Mouse (Mus musculus) liver, embryonic 11.5 days (tissue): ENCODE data around the gene Mettl27. TPM values are rescaled to one million over a fixed set of nuclear protein-coding genes. Genes with fewer than 3 reads are reported as not detected.
"Not testable (repeated sequence)": the region's sequence is repeated elsewhere in the genome, so short reads cannot be mapped to it uniquely, and the experiment has no call there.

Experiments used
- ATAC-seq: fragments of 200-750 bp; cut with Nextera tagmentation; replicated peaks from 2 replicates; pipeline ENCODE4 v1.8.0; 2017; ENCODE audit warnings: moderate number of reproducible peaks, mild to moderate bottlenecking, moderate TSS enrichment, moderate library complexity; ENCODE audit not compliant: low FRiP score
- DNase-seq: peaks from one replicate; pipeline ENCODE4 v3.0.0-alpha.2; 2017; ENCODE audit warnings: low spot score
- H3K27ac ChIP-seq: fragments of 300-500 bp; sonication (generic); 2 replicates; pipeline ENCODE4 v1.5.1; 2014; ENCODE audit warnings: mild to moderate bottlenecking, low read depth, low read length, control low read depth
- H3K27me3 ChIP-seq: fragments of 300-500 bp; sonication (generic); replicated peaks from 2 replicates; pipeline ENCODE4 v1.6.1; 2014; ENCODE audit warnings: low read length, mixed read lengths; ENCODE audit not compliant: control insufficient read depth, insufficient read depth
- H3K36me3 ChIP-seq: fragments of 300-500 bp; sonication (generic); 2 replicates; pipeline ENCODE4 v1.6.1; 2014; ENCODE audit warnings: mild to moderate bottlenecking, low read length, moderate library complexity, mixed read lengths; ENCODE audit not compliant: control insufficient read depth, insufficient read depth
- H3K4me1 ChIP-seq: fragments of 300-500 bp; sonication (generic); replicated peaks from 2 replicates; pipeline ENCODE4 v1.6.1; 2014; ENCODE audit warnings: low read length, mixed read lengths; ENCODE audit not compliant: control insufficient read depth, insufficient read depth
- H3K4me2 ChIP-seq: fragments of 300-500 bp; sonication (generic); 2 replicates; pipeline ENCODE4 v1.6.1; 2014; ENCODE audit warnings: mild to moderate bottlenecking, control low read depth, moderate library complexity
- H3K4me3 ChIP-seq: fragments of 300-500 bp; sonication (generic); 2 replicates; pipeline ENCODE4 v1.5.1; 2014; ENCODE audit warnings: low read depth, low read length, control low read depth
- H3K9ac ChIP-seq: fragments of 300-500 bp; sonication (generic); 2 replicates; pipeline ENCODE4 v1.6.1; 2014; ENCODE audit warnings: low read depth, low read length, control low read depth
- H3K9me3 ChIP-seq: fragments of 300-500 bp; sonication (generic); 2 replicates; pipeline ENCODE4 v1.6.1; 2016; ENCODE audit warnings: low read length, inconsistent platforms, mixed read lengths; ENCODE audit not compliant: control insufficient read depth
- WGBS: fragments of 180-500 bp; shearing (Covaris S2); extraction: QIAGEN DNeasy Blood & Tissue Kit; methylation state at CpG from one replicate; pipeline ENCODE4 v1.1.7; 2014; 5-methylcytosine and 5-hydroxymethylcytosine counted together
- polyA plus RNA-seq: library from polyadenylated mRNA; unstranded; fragments of >200 nt; fragmentation: Nextera tagmentation; extraction: Ambion mirVana; gene quantifications from 2 replicates; pipeline ENCODE4 v1.2.1, GENCODE M21; 2014

Gene Mettl27
- polyA plus RNA-seq, 1 experiment from 2014 or later: 9.1 TPM

GRCm38 (mm10) chr5:134929988-134930387, 2.2 kb upstream of the Mettl27 start:
- DNase-seq: no peak
- H3K27ac ChIP-seq: no peak overlapping the region
- no peaks in the 10 kb centered on the region for H3K9me3 ChIP-seq
- H3K4me1 ChIP-seq: 0 out of 2 replicates have a peak, but pooled peaks cover 2% of the 10 kb centered on the region
- no peak overlapping the region for H3K4me2 ChIP-seq
- no peaks in the 10 kb centered on the region for H3K36me3 ChIP-seq
- H3K27me3 ChIP-seq: no peaks in the 10 kb centered on the region
- no peak for ATAC-seq
- H3K4me3 ChIP-seq: no peak overlapping the region
- no peak overlapping the region for H3K9ac ChIP-seq
- WGBS: 87% methylated on average over 2 of the region's 2 CpGs

- Histone ChIP-seq H3K4me1 (0 out of 2 replicates have a peak, but pooled peaks cover 2% of the 10 kb centered on the region), H3K4me3 (peak overlapping the region; percentile 76), H3K9ac (peak overlapping the region; percentile 74), H3K27ac (peak overlapping the region; percentile 75; the same call in 1 of the 2 replicates), H3K27me3 (no peaks in the 10 kb centered on the region), H3K4me2 (peak overlapping the region; percentile 99), H3K36me3 (no peaks in the 10 kb centered on the region), H3K9me3 (no peaks in the 10 kb centered on the region)
- peak; percentile 66 for ATAC-seq
- WGBS: 39% methylated on average over 9 of the region's 9 CpGs
- DNase-seq: peak; percentile 73
Observed at GRCm38 (mm10) chr5:134932903-134933276, 722 bp downstream of the Mettl27 start.

DNA sequence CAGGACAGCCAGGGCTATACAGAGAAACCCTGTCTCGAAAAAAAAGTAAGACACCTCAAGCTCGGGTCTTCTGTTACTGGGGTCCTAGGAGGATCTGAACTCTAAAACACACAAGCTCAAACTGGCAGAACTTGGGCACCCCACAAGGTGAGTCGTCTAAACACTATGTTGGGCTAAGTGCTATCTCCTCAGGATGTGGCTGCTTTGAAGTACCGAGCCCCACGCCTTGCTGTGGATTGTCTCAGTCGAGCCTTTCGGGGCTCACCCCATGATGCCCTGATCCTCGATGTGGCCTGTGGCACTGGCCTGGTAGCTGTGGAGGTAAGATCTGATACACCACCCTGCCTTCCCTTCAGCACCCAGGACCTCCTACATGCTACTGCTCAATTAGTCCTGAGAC, 1.1 kb downstream of the Mettl27 start:
- ATAC-seq: no peak
- no peak for DNase-seq
- Histone ChIP-seq H3K9me3 (no peaks in the 10 kb centered on the region), H3K36me3 (no peaks in the 10 kb centered on the region), H3K9ac (no peak overlapping the region), H3K4me1 (0 out of 2 replicates have a peak, but pooled peaks cover 2% of the 10 kb centered on the region), H3K27me3 (no peaks in the 10 kb centered on the region), H3K4me2 (peak overlapping the region; percentile 99), H3K4me3 (no peak overlapping the region), H3K27ac (no peak overlapping the region)
- WGBS: 79% methylated on average over 8 of the region's 8 CpGs

- H3K4me3 ChIP-seq, H3K27ac ChIP-seq, H3K9ac ChIP-seq, ATAC-seq, H3K27me3 ChIP-seq, H3K9me3 ChIP-seq, H3K4me1 ChIP-seq, H3K4me2 ChIP-seq, DNase-seq, H3K36me3 ChIP-seq: not testable (repeated sequence)
- WGBS: 84% methylated on average over 5 of the region's 5 CpGs
Observed at GRCm38 (mm10) chr5:134933686-134934085, 1.5 kb downstream of the Mettl27 start.

- Histone ChIP-seq H3K27ac (no peak overlapping the region), H3K4me1 (0 out of 2 replicates have a peak, but pooled peaks cover 2% of the 10 kb centered on the region), H3K27me3 (no peaks in the 10 kb centered on the region), H3K4me3 (no peak overlapping the region), H3K4me2 (no peak overlapping the region), H3K36me3 (no peaks in the 10 kb centered on the region), H3K9ac (no peak overlapping the region), H3K9me3 (no peaks in the 10 kb centered on the region)
- ATAC-seq: no peak
- WGBS: 82% methylated on average over 3 of the region's 3 CpGs
- no peak for DNase-seq
Observed at GRCm38 (mm10) chr5:134934666-134935065, 2.5 kb downstream of the Mettl27 start.

DNA sequence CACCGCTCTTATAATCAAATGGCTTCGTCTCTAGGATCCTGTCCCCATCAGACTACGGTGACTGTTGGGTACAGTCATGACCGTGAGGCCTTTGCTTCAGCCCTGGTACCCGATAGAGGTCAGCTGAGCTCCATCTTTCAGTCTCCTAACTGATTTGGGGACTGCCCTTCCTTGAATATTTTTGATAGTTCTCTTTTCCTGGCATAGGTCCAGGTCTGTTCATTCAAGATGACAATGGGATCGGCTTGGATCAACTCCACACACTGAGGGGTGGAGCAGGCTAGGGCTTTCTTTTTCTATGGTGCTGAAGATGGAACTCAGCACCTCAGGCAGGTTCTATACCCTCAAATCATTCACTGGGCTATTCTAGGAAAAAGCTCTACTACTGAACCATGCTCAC, 3.9 kb downstream of the Mettl27 start:
- no peaks in the 10 kb centered on the region for H3K36me3 ChIP-seq
- no peaks in the 10 kb centered on the region for H3K27me3 ChIP-seq
- H3K9ac ChIP-seq: no peak overlapping the region
- no peak overlapping the region for H3K27ac ChIP-seq
- 0 out of 2 replicates have a peak, but pooled peaks cover 2% of the 10 kb centered on the region for H3K4me1 ChIP-seq
- ATAC-seq (no peak), DNase-seq (no peak)
- no peaks in the 10 kb centered on the region for H3K9me3 ChIP-seq
- 88% methylated on average over 6 of the region's 6 CpGs for WGBS
- H3K4me2 ChIP-seq: no peak overlapping the region
- no peak overlapping the region for H3K4me3 ChIP-seq

DNA sequence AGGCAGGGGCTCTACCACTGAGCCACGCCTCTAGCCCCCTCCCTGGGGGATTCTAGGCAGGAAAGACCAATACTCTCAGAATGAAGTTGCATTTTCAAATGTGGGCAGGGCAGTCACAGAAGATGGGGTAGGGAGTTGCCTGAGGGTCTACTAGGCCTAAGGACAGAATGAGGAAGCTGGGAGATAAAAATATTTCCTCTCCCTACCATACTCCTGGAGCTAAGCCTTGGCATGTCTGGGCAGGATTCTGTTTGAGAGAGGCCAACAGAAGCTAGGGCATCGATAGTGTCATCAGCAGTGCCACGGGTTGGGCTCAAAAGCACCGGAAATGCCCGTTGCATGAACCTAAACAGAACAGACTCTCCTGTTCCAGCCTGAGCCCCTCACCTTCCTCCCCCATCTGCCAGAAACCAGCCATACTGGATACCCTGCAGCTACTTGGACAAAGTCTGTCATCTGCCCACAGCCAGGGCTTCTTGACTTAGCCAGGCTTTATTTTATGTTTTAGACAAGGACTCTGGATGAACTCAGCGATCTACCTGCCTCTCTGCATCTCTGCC, 4.5 kb downstream of the Mettl27 start:
- no peak overlapping the region for H3K9ac ChIP-seq
- no peaks in the 10 kb centered on the region for H3K9me3 ChIP-seq
- ATAC-seq: no peak
- H3K27ac ChIP-seq: no peak overlapping the region
- no peak overlapping the region for H3K4me3 ChIP-seq
- 0 out of 2 replicates have a peak, but pooled peaks cover 2% of the 10 kb centered on the region for H3K4me1 ChIP-seq
- no peaks in the 10 kb centered on the region for H3K27me3 ChIP-seq
- no peaks in the 10 kb centered on the region for H3K36me3 ChIP-seq
- WGBS: 73% methylated on average over 6 of the region's 6 CpGs
- no peak overlapping the region for H3K4me2 ChIP-seq
- DNase-seq: no peak

DNA sequence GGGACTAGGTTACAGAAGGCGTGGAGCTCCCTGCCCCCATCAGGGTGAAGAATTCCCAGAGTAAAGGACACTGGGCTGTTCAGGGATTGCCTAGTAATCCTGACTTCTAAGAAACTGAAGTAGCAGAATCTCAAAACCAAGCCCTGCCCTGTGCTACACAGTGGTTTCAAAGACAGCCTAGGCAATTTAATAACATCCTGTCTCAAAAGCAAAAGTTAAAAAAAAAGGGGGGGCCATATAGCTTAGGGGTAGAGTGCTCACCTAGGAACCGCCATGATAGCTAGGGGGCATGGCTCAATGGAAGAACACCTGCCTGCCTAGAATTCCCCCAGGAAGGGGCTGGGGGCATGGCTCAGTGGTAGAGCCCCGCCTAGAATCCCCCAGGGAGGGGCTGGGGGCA, 6.9 kb downstream of the Mettl27 start:
- DNase-seq: no peak
- H3K9me3 ChIP-seq: no peaks in the 10 kb centered on the region
- H3K4me2 ChIP-seq: no peak overlapping the region

GRCm38 (mm10) chr5:134939554-134939953, 7.4 kb downstream of the Mettl27 start:
- not testable (repeated sequence) for H3K9ac ChIP-seq, ATAC-seq, DNase-seq, H3K4me1 ChIP-seq, H3K36me3 ChIP-seq, H3K27ac ChIP-seq, H3K4me2 ChIP-seq, H3K27me3 ChIP-seq, H3K9me3 ChIP-seq, H3K4me3 ChIP-seq
- WGBS: 87% methylated on average over 2 of the region's 7 CpGs

More for the DNA sequence above, 6.9 kb downstream of the Mettl27 start:
- Histone ChIP-seq H3K27ac (no peak overlapping the region), H3K27me3 (no peaks in the 10 kb centered on the region), H3K4me3 (no peak overlapping the region), H3K9ac (no peak overlapping the region), H3K36me3 (no peaks in the 10 kb centered on the region), H3K4me1 (no peaks in the 10 kb centered on the region)
- no peak for ATAC-seq
- WGBS: 65% methylated on average over 3 of the region's 3 CpGs
